Mouse (Mus musculus): ENCODE results near the gene Gm10271. TPM values are rescaled to one million over a fixed set of nuclear protein-coding genes. Genes with fewer than 3 reads are reported as not detected.
A peak's percentile ranks its signal among the peaks of the same experiment; 100 is the strongest.

Gm10271 gene
- polyA plus RNA-seq, 1 experiment = not detected

DNA sequence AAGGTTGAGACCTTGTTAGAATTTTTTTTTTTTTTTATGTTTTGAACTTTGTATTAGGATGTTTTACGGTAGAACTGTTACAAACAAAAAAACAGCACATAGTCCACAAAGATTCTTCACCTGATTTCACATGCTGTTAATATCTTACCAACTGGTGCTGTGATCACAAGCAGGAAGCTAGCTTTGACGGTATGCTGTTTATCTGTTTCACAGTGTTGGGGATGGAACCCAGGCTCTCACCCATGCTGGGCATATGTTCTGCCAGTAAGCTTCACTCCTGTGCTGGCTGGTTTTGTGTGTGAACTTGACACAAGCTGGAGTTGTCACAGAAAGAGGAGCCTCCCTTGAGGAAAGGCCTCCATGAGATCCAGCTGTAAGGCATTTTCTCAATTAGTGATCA is 5.4 kb upstream of the Gm10271 start:
- no peak for DNase-seq (ENCODE audit: low read depth)
- TF ChIP-seq CTCF (IDR thresholded peaks at IDR 0.05; ENCODE audit: borderline replicate concordance, extremely low read depth, insufficient read depth, insufficient read length) (no peak), POLR2A (IDR thresholded peaks at IDR 0.05; ENCODE audit: borderline replicate concordance, extremely low read depth, insufficient read depth, insufficient read length, poor library complexity, severe bottlenecking) (no peak)

DNA sequence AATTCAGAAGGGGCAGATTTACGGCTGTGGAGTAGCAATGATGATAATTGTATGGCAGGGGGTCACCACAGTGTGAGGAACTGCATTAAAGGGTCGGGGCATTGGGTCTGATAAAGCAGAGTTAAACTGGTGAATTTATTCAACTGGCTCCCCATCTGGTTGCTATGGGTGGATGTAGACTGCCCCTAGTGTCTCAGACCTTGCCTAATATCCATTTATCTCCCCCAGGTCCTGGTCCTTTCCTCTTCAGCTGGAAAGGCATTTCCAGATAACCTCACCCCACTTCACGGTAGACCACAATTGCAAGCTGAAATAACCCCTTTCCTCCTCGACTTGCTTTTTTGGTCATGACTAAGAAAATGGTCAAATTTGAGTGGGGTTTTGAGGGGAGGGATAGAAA is 5.0 kb upstream of the Gm10271 start:
- DNase-seq (ENCODE audit: low read depth) = no peak
- TF ChIP-seq CTCF (IDR thresholded peaks at IDR 0.05; ENCODE audit: borderline replicate concordance, extremely low read depth, insufficient read depth, insufficient read length) = no peak

DNA sequence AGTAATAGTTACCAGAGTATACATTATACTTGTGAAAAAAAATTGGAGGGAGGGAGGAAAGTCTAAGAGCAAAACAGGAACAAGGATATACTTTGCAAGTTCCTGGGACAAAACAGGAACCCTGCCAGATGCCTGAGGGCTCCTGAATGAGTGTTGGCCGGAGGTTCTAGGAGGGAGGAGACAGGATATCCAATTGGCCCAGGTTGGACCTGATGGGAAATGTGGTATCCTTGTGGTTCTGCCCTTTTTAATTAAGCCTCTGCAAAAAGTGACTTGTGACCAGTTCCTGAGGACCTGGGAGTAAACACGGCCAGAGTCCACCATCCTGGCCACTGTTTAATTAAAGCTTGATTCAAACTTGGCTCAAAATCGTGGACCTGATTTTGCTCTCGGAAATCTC is 3.7 kb downstream of the Gm10271 start:
- no peak for DNase-seq (ENCODE audit: low read depth)
- TF ChIP-seq CTCF (IDR thresholded peaks at IDR 0.05; ENCODE audit: borderline replicate concordance, extremely low read depth, insufficient read depth, insufficient read length) (no peak), POLR2A (IDR thresholded peaks at IDR 0.05; ENCODE audit: borderline replicate concordance, extremely low read depth, insufficient read depth, insufficient read length, poor library complexity, severe bottlenecking) (no peak)

DNA sequence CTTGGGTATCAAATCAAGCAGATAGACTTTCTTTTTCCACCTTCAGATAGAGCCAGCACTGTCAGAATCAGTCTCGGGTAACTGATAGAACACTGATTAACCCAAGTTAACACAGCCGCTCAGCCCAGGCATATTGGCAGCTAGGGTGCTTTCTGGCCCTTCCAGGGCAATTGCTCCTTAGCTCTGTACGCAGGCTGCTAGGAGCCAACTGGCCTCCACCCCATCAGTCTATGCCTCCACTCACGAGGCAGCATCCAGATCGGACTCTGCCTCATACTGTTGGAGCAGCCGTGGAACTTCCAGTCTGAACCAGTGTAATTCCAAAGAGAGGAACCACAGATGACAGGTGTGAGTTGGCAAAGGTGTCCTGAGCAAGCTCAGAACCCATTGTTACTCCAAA is 6.3 kb downstream of the Gm10271 start:
- DNase-seq (ENCODE audit: low read depth) = no peak
- TF ChIP-seq CTCF (IDR thresholded peaks at IDR 0.05; ENCODE audit: borderline replicate concordance, extremely low read depth, insufficient read depth, insufficient read length) (no peak), POLR2A (IDR thresholded peaks at IDR 0.05; ENCODE audit: borderline replicate concordance, extremely low read depth, insufficient read depth, insufficient read length, poor library complexity, severe bottlenecking) (no peak)

DNA sequence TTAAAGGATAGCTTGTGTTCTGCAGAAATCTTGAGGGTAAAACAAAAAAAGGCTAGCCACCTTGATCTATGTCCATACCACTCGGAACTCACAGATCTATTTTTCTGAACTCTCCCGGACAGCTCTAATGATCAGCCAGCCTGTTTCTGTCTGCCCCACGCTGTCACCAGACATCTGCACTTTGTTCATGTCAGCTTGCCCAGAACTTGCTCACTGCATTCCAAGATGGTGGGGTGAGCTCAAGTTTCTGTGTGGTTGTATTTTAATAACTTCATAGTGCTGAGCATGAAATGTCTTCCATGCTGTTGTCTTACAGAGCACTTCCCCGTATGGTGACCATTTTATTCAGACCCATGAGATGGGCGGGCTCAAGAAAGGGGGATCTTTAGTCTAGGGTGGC is 7.1 kb downstream of the Gm10271 start:
- no peak for DNase-seq (ENCODE audit: low read depth)
- TF ChIP-seq POLR2A (IDR thresholded peaks at IDR 0.05; ENCODE audit: borderline replicate concordance, extremely low read depth, insufficient read depth, insufficient read length, poor library complexity, severe bottlenecking) (no peak), CTCF (IDR thresholded peaks at IDR 0.05; ENCODE audit: borderline replicate concordance, extremely low read depth, insufficient read depth, insufficient read length) (no peak)

DNA sequence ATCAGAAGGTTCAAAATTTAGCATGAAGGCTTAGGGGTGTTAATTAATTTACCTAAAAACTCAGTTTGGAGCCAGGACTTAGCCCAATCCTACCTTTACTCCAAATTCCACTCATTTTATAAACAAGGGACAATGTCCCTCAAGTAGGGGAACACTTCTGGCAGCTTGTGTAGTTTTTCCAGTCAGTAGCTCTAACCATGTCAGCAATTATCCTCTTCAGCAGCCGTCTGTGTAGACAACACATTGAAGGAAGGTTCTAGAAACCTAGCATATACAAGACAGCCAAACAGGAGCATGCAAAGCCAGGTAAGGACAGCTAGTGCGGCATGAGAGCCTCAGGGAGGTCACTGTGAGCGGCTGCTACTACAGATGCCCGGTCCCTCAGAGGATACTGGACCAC is 7.8 kb downstream of the Gm10271 start:
- TF ChIP-seq POLR2A (IDR thresholded peaks at IDR 0.05; ENCODE audit: borderline replicate concordance, extremely low read depth, insufficient read depth, insufficient read length, poor library complexity, severe bottlenecking) = no peak
- TF ChIP-seq CTCF (IDR thresholded peaks at IDR 0.05; ENCODE audit: borderline replicate concordance, extremely low read depth, insufficient read depth, insufficient read length) = no peak
- DNase-seq (ENCODE audit: low read depth) = no peak

DNA sequence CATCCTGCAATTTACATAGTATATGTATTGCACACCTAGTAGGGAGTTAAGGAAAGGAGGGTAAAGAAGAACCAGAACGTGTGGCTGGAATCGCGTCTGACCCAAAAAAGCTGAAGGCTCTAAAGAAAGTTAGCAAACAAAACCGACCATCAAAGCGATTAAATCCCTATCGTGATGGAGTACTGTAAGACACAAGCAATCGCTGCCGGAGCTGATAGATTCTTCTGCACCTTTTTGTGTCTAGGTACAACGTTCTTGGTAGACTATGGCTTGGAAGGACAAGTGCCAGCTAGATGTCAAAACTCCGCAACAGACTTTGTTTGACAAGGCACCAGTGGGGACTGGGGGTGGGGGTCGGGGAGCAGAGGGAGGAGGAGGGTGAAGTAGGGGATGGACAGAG is 8.3 kb downstream of the Gm10271 start:
- no peak for DNase-seq (ENCODE audit: low read depth)
- no peak for TF ChIP-seq CTCF (IDR thresholded peaks at IDR 0.05; ENCODE audit: borderline replicate concordance, extremely low read depth, insufficient read depth, insufficient read length)
- TF ChIP-seq POLR2A (IDR thresholded peaks at IDR 0.05; ENCODE audit: borderline replicate concordance, extremely low read depth, insufficient read depth, insufficient read length, poor library complexity, severe bottlenecking) = no peak

DNA sequence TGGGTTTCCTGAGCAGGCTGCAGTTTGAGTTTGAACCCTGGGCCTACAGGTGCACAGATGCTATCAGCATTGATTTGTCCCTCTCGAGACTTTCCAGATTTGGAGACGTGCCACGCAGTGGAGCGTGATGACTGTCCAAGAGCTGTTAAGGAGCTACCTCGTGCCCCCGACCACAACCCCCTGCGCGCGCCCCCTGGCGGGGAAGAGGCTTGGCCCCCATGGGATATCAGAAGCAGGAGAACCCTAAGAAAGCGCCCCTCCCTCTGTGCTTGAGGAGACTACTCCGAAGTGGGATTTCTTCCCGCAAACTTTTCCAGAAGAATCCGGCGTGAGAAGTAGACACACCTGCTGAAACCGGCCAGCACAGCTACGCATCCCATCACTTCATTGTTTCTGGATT is 9.6 kb downstream of the Gm10271 start:
- DNase-seq (ENCODE audit: low read depth) = no peak

DNA sequence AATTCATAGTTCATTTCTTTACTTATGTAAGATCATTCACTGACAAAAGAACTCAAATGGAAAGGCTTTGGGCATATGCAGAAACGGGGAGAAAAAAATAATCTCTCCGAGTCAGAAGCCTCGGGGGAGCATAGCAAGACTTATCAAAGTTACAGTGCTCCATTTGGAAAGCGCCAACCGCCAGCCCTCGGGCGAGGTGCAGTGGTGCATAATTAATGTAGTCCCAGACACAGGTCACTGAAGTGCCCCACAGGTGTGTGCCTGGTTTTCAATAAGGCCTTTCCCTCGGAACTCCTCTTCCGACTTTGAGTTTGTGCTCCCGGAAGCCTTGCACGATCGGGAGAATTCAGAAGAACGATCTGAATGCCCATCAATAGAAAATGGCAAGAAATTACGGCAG is 10.3 kb downstream of the Gm10271 start:
- TF ChIP-seq POLR2A (IDR thresholded peaks at IDR 0.05; ENCODE audit: borderline replicate concordance, extremely low read depth, insufficient read depth, insufficient read length, poor library complexity, severe bottlenecking) (no peak), CTCF (IDR thresholded peaks at IDR 0.05; ENCODE audit: borderline replicate concordance, extremely low read depth, insufficient read depth, insufficient read length) (no peak)
- peak; percentile 13 for DNase-seq (ENCODE audit: low read depth)

More for the DNA sequence above, 9.6 kb downstream of the Gm10271 start:
- TF ChIP-seq CTCF (IDR thresholded peaks at IDR 0.05; ENCODE audit: borderline replicate concordance, extremely low read depth, insufficient read depth, insufficient read length) (peak; percentile 4; the same call in 1 of the 2 replicates), POLR2A (IDR thresholded peaks at IDR 0.05; ENCODE audit: borderline replicate concordance, extremely low read depth, insufficient read depth, insufficient read length, poor library complexity, severe bottlenecking) (no peak)

DNA sequence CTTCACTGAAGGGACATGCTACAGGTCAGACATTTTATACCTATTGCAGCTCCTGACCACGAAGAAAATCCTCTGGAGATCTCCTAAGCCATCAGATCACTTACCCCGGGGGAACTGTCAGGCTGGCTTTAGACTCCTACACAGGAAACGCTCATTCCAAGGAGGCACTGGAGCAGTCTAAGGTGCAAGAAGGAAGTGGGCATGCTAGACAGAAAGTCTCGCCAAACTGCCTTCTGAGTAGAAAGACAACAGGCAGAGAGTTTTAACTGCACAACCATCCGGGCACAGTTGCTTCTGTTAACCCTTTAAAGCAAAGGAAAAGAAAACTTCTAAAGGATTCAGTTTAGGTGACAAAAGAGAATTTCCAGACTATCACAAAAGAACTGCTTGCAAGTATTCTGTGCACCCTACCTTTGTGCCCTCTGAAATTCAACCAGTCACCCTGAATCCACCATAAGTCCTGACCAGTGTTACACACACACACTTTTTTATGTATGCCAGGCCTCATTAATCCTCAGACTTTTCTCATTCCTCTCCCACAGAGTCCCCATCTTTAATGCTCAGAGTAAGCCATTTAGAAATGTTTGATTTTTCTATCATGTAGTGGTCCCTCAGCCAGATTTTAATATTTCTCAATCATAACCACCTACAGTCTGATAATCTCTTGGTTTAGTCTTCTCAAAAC is 14.4 kb downstream of the Gm10271 start:
- no peak for DNase-seq (ENCODE audit: low read depth)
- TF ChIP-seq CTCF (IDR thresholded peaks at IDR 0.05; ENCODE audit: borderline replicate concordance, extremely low read depth, insufficient read depth, insufficient read length) (no peak), POLR2A (IDR thresholded peaks at IDR 0.05; ENCODE audit: borderline replicate concordance, extremely low read depth, insufficient read depth, insufficient read length, poor library complexity, severe bottlenecking) (no peak)

DNA sequence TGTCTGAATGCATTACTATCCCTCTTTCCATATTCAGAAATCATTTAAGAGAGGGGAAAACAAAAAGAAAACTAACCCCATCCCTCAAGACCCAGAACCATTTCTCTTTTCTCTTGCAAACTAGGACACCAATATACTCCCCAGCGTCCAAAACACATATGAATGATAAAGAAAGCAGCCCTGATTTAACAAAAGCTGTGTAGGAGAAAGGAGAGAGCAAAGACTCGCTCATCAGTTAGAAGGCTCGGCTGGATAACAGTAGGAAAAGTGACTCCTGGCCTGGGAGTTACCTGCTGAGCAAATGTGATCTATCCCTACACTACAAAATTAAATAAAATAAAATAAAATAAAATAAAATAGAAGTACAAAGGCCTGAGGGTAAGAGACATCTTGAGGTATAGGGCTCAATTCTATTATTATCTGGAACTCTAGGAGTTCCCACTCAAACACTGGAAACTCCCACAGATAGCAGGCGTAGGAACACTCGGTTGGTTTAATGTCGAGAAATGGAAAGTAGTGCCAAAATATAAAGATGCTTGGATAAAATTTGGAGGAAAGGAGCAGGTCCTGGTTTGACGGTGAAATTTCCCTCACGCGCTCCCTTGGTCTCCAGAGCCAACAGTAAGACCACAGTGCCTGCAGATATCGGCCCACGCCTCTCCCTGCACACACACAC is 15.8 kb downstream of the Gm10271 start:
- DNase-seq (ENCODE audit: low read depth) = no peak
- no peak for TF ChIP-seq CTCF (IDR thresholded peaks at IDR 0.05; ENCODE audit: borderline replicate concordance, extremely low read depth, insufficient read depth, insufficient read length)
- TF ChIP-seq POLR2A (IDR thresholded peaks at IDR 0.05; ENCODE audit: borderline replicate concordance, extremely low read depth, insufficient read depth, insufficient read length, poor library complexity, severe bottlenecking) = no peak

DNA sequence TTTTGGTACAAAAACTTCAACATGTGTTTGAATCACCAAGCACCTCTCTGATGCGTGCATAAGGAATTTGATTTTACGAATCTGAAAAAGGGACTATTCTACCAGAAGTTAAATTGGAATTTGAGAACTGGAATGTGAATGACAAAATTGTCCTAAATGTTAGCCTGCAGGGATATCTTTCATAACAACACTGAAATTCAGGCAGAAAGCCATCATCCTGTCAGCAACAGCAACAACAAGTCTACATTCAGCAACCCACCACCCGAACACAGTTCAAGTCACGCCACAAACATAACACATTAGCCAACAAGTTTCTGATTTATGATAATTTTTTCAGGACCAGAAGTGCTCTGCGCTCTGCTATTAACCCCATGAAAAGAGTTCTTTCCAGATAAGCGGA is 17.2 kb downstream of the Gm10271 start:
- TF ChIP-seq CTCF (IDR thresholded peaks at IDR 0.05; ENCODE audit: borderline replicate concordance, extremely low read depth, insufficient read depth, insufficient read length) = no peak
- no peak for TF ChIP-seq POLR2A (IDR thresholded peaks at IDR 0.05; ENCODE audit: borderline replicate concordance, extremely low read depth, insufficient read depth, insufficient read length, poor library complexity, severe bottlenecking)
- no peak for DNase-seq (ENCODE audit: low read depth)
